Mouse (Mus musculus): ENCODE results near the gene Dynlt3.
"Not testable (repeated sequence)": the region's sequence is repeated elsewhere in the genome, so short reads cannot be mapped to it uniquely, and the experiment has no call there.

Dynlt3 gene

GRCm38 (mm10) chrX:9662391-9663111 is at the start of gene Dynlt3:
TSS of gene Dynlt3 (minus strand) at chrX:9663003.
- peak; percentile 57 to 78 for DNase-seq (ENCODE audit: low spot score in 2 of 2)

- no peak for DNase-seq (ENCODE audit: low spot score in 2 of 2)
Measured at GRCm38 (mm10) chrX:9699815-9700214, 37.0 kb upstream of the Dynlt3 start.

- DNase-seq (ENCODE audit: low spot score in 2 of 2): no peak
Measured at GRCm38 (mm10) chrX:9695997-9696396, 33.2 kb upstream of the Dynlt3 start.

GRCm38 (mm10) chrX:9672040-9672439 is 9.2 kb upstream of the Dynlt3 start:
- no peak for DNase-seq (ENCODE audit: low spot score in 2 of 2)

- DNase-seq (ENCODE audit: low spot score in 2 of 2): no peak
Measured at GRCm38 (mm10) chrX:9671418-9671817, 8.6 kb upstream of the Dynlt3 start.

GRCm38 (mm10) chrX:9652806-9653205 is 10.0 kb downstream of the Dynlt3 start:
- no peak for DNase-seq (ENCODE audit: low spot score in 2 of 2)

- DNase-seq (ENCODE audit: low spot score in 2 of 2): not testable (repeated sequence)
Measured at GRCm38 (mm10) chrX:9640594-9640993, 22.2 kb downstream of the Dynlt3 start.

GRCm38 (mm10) chrX:9640126-9640525 is 22.7 kb downstream of the Dynlt3 start:
- DNase-seq (ENCODE audit: low spot score in 2 of 2): not testable (repeated sequence)
